Mouse (Mus musculus) embryonic fibroblast, embryonic 13.5 days (primary cell): ENCODE results near the gene Gria1. TPM values are rescaled to one million over a fixed set of nuclear protein-coding genes. Genes with fewer than 3 reads are reported as not detected.
A peak's percentile ranks its signal among the peaks of the same experiment; 100 is the strongest.

Experiments used
- H3K27ac ChIP-seq: 2 replicates; pipeline ENCODE4 v1.5.1; 2012; ENCODE audit warnings: low read length, control low read depth, inconsistent platforms; ENCODE audit not compliant: insufficient read depth
- H3K4me1 ChIP-seq: 2 replicates; pipeline ENCODE4 v1.6.1; 2011; ENCODE audit warnings: low read length; ENCODE audit not compliant: control insufficient read depth, insufficient read depth
- H3K4me3 ChIP-seq: 2 replicates; pipeline ENCODE4 v1.5.1; 2011; ENCODE audit warnings: mild to moderate bottlenecking, control low read depth, low read length; ENCODE audit not compliant: insufficient read depth
- CTCF ChIP-seq: IDR thresholded peaks from 2 replicates; pipeline ENCODE4 v1.5.1; 2011; ENCODE audit warnings: mild to moderate bottlenecking, control low read depth, low read length, moderate library complexity, borderline replicate concordance; ENCODE audit not compliant: insufficient read depth
- POLR2A ChIP-seq: IDR thresholded peaks from 2 replicates; pipeline ENCODE4 v1.6.1; 2011; ENCODE audit warnings: low read depth, mild to moderate bottlenecking, control low read depth, low read length, moderate library complexity
- polyA plus RNA-seq: library from polyadenylated mRNA; stranded (reverse); fragments of >200 nt; gene quantifications from 2 replicates; pipeline ENCODE4 v1.2.4, GENCODE M21; 2011; ENCODE audit warnings: low read depth; ENCODE audit not compliant: missing spikeins, insufficient read length

Gene Gria1
- polyA plus RNA-seq, 1 experiment, result 6.1 TPM

GRCm38 (mm10) chr11:57105683-57106082 lies 94.5 kb downstream of the Gria1 start:
- TF ChIP-seq CTCF, result no peak
- no peak for TF ChIP-seq POLR2A
- no peak overlapping the region for H3K4me3 ChIP-seq
- H3K27ac ChIP-seq, result no peak overlapping the region
- H3K4me1 ChIP-seq, result no peaks in the 10 kb centered on the region

- Histone ChIP-seq H3K4me1 (no peaks in the 10 kb centered on the region), H3K27ac (no peak overlapping the region), H3K4me3 (no peak overlapping the region)
- TF ChIP-seq CTCF (no peak), POLR2A (no peak)
Measured at GRCm38 (mm10) chr11:57112386-57112785, 101.2 kb downstream of the Gria1 start.

- Histone ChIP-seq H3K4me3 (no peak overlapping the region), H3K4me1 (no peaks in the 10 kb centered on the region), H3K27ac (no peak overlapping the region)
- TF ChIP-seq CTCF (no peak), POLR2A (no peak)
Measured at GRCm38 (mm10) chr11:57114410-57114809, 103.2 kb downstream of the Gria1 start.

- Histone ChIP-seq H3K4me3 (no peak overlapping the region), H3K27ac (no peak overlapping the region), H3K4me1 (no peaks in the 10 kb centered on the region)
- TF ChIP-seq POLR2A (no peak), CTCF (no peak)
Measured at GRCm38 (mm10) chr11:57127066-57127465, 115.9 kb downstream of the Gria1 start.

GRCm38 (mm10) chr11:57140162-57140780 lies 129.1 kb downstream of the Gria1 start:
- peaks cover 11% of the 10 kb centered on the region for H3K4me1 ChIP-seq
- peak overlapping the region; percentile 94 for H3K27ac ChIP-seq
- no peak overlapping the region for H3K4me3 ChIP-seq
- TF ChIP-seq POLR2A, result no peak
- no peak for TF ChIP-seq CTCF

GRCm38 (mm10) chr11:57143681-57144080 lies 132.5 kb downstream of the Gria1 start:
- TF ChIP-seq CTCF (no peak), POLR2A (no peak)
- Histone ChIP-seq H3K4me1 (peaks cover 11% of the 10 kb centered on the region), H3K27ac (no peak overlapping the region), H3K4me3 (no peak overlapping the region)

GRCm38 (mm10) chr11:57145192-57145591 lies 134.0 kb downstream of the Gria1 start:
- Histone ChIP-seq H3K4me3 (no peak overlapping the region), H3K4me1 (peaks cover 5% of the 10 kb centered on the region), H3K27ac (no peak overlapping the region)
- TF ChIP-seq POLR2A, result no peak

- no peak overlapping the region for H3K27ac ChIP-seq
- TF ChIP-seq CTCF (no peak), POLR2A (no peak)
Measured at GRCm38 (mm10) chr11:57145704-57146103, 134.5 kb downstream of the Gria1 start.

GRCm38 (mm10) chr11:57151674-57152073 lies 140.5 kb downstream of the Gria1 start:
- TF ChIP-seq POLR2A (no peak), CTCF (no peak)
- H3K4me3 ChIP-seq, result no peak overlapping the region
- H3K27ac ChIP-seq, result peak overlapping the region; percentile 47; the same call in 1 of the 2 replicates
- no peaks in the 10 kb centered on the region for H3K4me1 ChIP-seq

More at GRCm38 (mm10) chr11:57145704-57146103, 134.5 kb downstream of the Gria1 start:
- H3K4me1 ChIP-seq, result peaks cover 4% of the 10 kb centered on the region
- H3K4me3 ChIP-seq, result no peak overlapping the region

- Histone ChIP-seq H3K4me3 (no peak overlapping the region), H3K4me1 (no peaks in the 10 kb centered on the region), H3K27ac (no peak overlapping the region)
- TF ChIP-seq CTCF, result no peak
- no peak for TF ChIP-seq POLR2A
Measured at GRCm38 (mm10) chr11:57154998-57155397, 143.8 kb downstream of the Gria1 start.

GRCm38 (mm10) chr11:57159412-57159811 lies 148.2 kb downstream of the Gria1 start:
- Histone ChIP-seq H3K27ac (no peak overlapping the region), H3K4me1 (peaks cover 10% of the 10 kb centered on the region; the same call in 1 of the 2 replicates), H3K4me3 (no peak overlapping the region)
- no peak for TF ChIP-seq CTCF
- TF ChIP-seq POLR2A, result no peak
